Mouse (Mus musculus) kidney, adult 2 months (tissue): ENCODE measurements around the gene Ccl28. TPM values are rescaled to one million over a fixed set of nuclear protein-coding genes. Genes with fewer than 3 reads are reported as not detected.
"Not testable (repeated sequence)": the region's sequence is repeated elsewhere in the genome, so short reads cannot be mapped to it uniquely, and the experiment has no call there.

Experiments
- DNase-seq: peaks from one replicate; pipeline ENCODE4 v3.0.0; 2021
- H3K27ac ChIP-seq: fragments of 200-500 bp; 2 replicates; pipeline ENCODE4 v1.5.1; 2012; ENCODE audit warnings: low read depth, low read length, control low read depth, inconsistent platforms; ENCODE audit not compliant: insufficient read depth
- H3K27me3 ChIP-seq: fragments of 200-500 bp; replicated peaks from 2 replicates; pipeline ENCODE4 v1.6.1; 2012; ENCODE audit warnings: mild to moderate bottlenecking, moderate library complexity, low read length, inconsistent platforms; ENCODE audit not compliant: control insufficient read depth, insufficient read depth
- H3K36me3 ChIP-seq: fragments of 200-500 bp; 2 replicates; pipeline ENCODE4 v1.6.1; 2012; ENCODE audit warnings: mild to moderate bottlenecking, moderate library complexity, low read length, inconsistent platforms; ENCODE audit not compliant: control insufficient read depth, insufficient read depth
- H3K4me1 ChIP-seq: fragments of 200-500 bp; 2 replicates; pipeline ENCODE4 v1.6.1; 2011; ENCODE audit warnings: low read length; ENCODE audit not compliant: control insufficient read depth, insufficient read depth
- H3K4me3 ChIP-seq: fragments of 200-500 bp; 2 replicates; pipeline ENCODE4 v1.5.1; 2011; ENCODE audit warnings: mild to moderate bottlenecking, low read depth, low read length, control low read depth; ENCODE audit not compliant: insufficient read depth
- CTCF ChIP-seq: fragments of 200-500 bp; conservative IDR thresholded peaks from 2 replicates; pipeline ENCODE4 v1.5.1; 2011; ENCODE audit warnings: low read depth, mild to moderate bottlenecking, control low read depth, low read length, moderate library complexity, mixed read lengths; ENCODE audit not compliant: insufficient read depth, insufficient read length
- POLR2A ChIP-seq: fragments of 200-500 bp; IDR thresholded peaks from one replicate; pipeline ENCODE4 v1.6.1; 2011; ENCODE audit warnings: low read depth, low read length, control low read depth
- WGBS: fragments of 180-500 bp; shearing (Covaris S2); methylation state at CpG from one replicate; pipeline ENCODE4 v1.1.7; 2018; 5-methylcytosine and 5-hydroxymethylcytosine counted together
- polyA plus RNA-seq: library from polyadenylated mRNA; depleted of rRNA; stranded (reverse); fragments of >200 nt; gene quantifications from 2 replicates; pipeline ENCODE4 v1.2.3, GENCODE M21; 2012

Ccl28 gene
- polyA plus RNA-seq, 1 experiment, result 2.3 TPM

GRCm38 (mm10) chr13:119618841-119619240 lies 4.8 kb upstream of the Ccl28 start:
- Histone ChIP-seq H3K27ac (peak overlapping the region; percentile 89), H3K36me3 (no peaks in the 10 kb centered on the region), H3K27me3 (no peaks in the 10 kb centered on the region), H3K4me3 (no peak overlapping the region), H3K4me1 (peaks cover 8% of the 10 kb centered on the region; the same call in 1 of the 2 replicates)
- TF ChIP-seq CTCF (no peak), POLR2A (no peak)
- 52% methylated on average over 3 of the region's 3 CpGs for WGBS
- peak; percentile 83 for DNase-seq

GRCm38 (mm10) chr13:119619735-119620134 lies 3.9 kb upstream of the Ccl28 start:
- WGBS, result 20% methylated on average over 3 of the region's 3 CpGs
- H3K27ac ChIP-seq, result peak overlapping the region; percentile 89
- H3K4me3 ChIP-seq, result no peak overlapping the region
- TF ChIP-seq CTCF (no peak), POLR2A (no peak)
- H3K4me1 ChIP-seq, result peaks cover 8% of the 10 kb centered on the region; the same call in 1 of the 2 replicates
- peak; percentile 94 for DNase-seq
- H3K36me3 ChIP-seq, result no peaks in the 10 kb centered on the region
- no peaks in the 10 kb centered on the region for H3K27me3 ChIP-seq

GRCm38 (mm10) chr13:119625952-119626351 lies 2.3 kb downstream of the Ccl28 start:
- peak; percentile 68 for DNase-seq
- 76% methylated on average over 5 of the region's 5 CpGs for WGBS
- not testable (repeated sequence) for H3K4me3 ChIP-seq, H3K36me3 ChIP-seq, H3K27ac ChIP-seq, H3K4me1 ChIP-seq, H3K27me3 ChIP-seq
- peak; percentile 81 for TF ChIP-seq CTCF

- H3K27me3 ChIP-seq, result no peaks in the 10 kb centered on the region
- DNase-seq, result peak; percentile 89
- no peaks in the 10 kb centered on the region for H3K36me3 ChIP-seq
- peak overlapping the region; percentile 65 for H3K4me3 ChIP-seq
- no peak overlapping the region for H3K27ac ChIP-seq
- TF ChIP-seq POLR2A (no peak), CTCF (no peak)
- 7% methylated on average over 33 of the region's 33 CpGs for WGBS
- peaks cover 2% of the 10 kb centered on the region; the same call in 1 of the 2 replicates for H3K4me1 ChIP-seq
These were observed 8.0 kb downstream of the Ccl28 start for GRCm38 (mm10) chr13:119631482-119632155.

- no peak for DNase-seq
- no peaks in the 10 kb centered on the region; the same call in 1 of the 2 replicates for H3K4me1 ChIP-seq
- no peak overlapping the region for H3K27ac ChIP-seq
- H3K4me3 ChIP-seq, result no peak overlapping the region
- WGBS, result 79% methylated on average over 4 of the region's 4 CpGs
- TF ChIP-seq CTCF (no peak), POLR2A (no peak)
- no peaks in the 10 kb centered on the region for H3K36me3 ChIP-seq
- no peaks in the 10 kb centered on the region for H3K27me3 ChIP-seq
These were observed 8.5 kb downstream of the Ccl28 start for GRCm38 (mm10) chr13:119632156-119632548.

- Histone ChIP-seq H3K27me3 (no peaks in the 10 kb centered on the region), H3K4me3 (no peak overlapping the region), H3K4me1 (peaks cover 5% of the 10 kb centered on the region; the same call in 1 of the 2 replicates), H3K27ac (no peak overlapping the region), H3K36me3 (no peaks in the 10 kb centered on the region)
- no peak for TF ChIP-seq CTCF
- no peak for TF ChIP-seq POLR2A
- DNase-seq, result no peak
- 55% methylated on average over 2 of the region's 2 CpGs for WGBS
These were observed 11.9 kb downstream of the Ccl28 start for GRCm38 (mm10) chr13:119635496-119635895.

- TF ChIP-seq CTCF (no peak), POLR2A (no peak)
- no peaks in the 10 kb centered on the region for H3K27me3 ChIP-seq
- 44% methylated on average over 4 of the region's 4 CpGs for WGBS
- H3K4me3 ChIP-seq, result no peak overlapping the region
- H3K27ac ChIP-seq, result peak overlapping the region; percentile 84
- no peaks in the 10 kb centered on the region for H3K36me3 ChIP-seq
- peak; percentile 74 for DNase-seq
- H3K4me1 ChIP-seq, result peaks cover 5% of the 10 kb centered on the region; the same call in 1 of the 2 replicates
These were observed 14.2 kb downstream of the Ccl28 start for GRCm38 (mm10) chr13:119637837-119638236.

- peak; percentile 89 for DNase-seq
- TF ChIP-seq POLR2A, result no peak
- no peak for TF ChIP-seq CTCF
- Histone ChIP-seq H3K27ac (peak overlapping the region; percentile 84), H3K27me3 (no peaks in the 10 kb centered on the region), H3K4me3 (no peak overlapping the region), H3K36me3 (no peaks in the 10 kb centered on the region), H3K4me1 (peaks cover 5% of the 10 kb centered on the region; the same call in 1 of the 2 replicates)
- 49% methylated on average over 5 of the region's 5 CpGs for WGBS
These were observed 14.8 kb downstream of the Ccl28 start for GRCm38 (mm10) chr13:119638449-119638848.
